Mouse (Mus musculus) lung, postnatal 10 days (tissue): ENCODE results near the gene Neurog3.

Experiments
- DNase-seq: peaks from one replicate; pipeline ENCODE4 v3.0.0; 2021

Neurog3 gene

DNA sequence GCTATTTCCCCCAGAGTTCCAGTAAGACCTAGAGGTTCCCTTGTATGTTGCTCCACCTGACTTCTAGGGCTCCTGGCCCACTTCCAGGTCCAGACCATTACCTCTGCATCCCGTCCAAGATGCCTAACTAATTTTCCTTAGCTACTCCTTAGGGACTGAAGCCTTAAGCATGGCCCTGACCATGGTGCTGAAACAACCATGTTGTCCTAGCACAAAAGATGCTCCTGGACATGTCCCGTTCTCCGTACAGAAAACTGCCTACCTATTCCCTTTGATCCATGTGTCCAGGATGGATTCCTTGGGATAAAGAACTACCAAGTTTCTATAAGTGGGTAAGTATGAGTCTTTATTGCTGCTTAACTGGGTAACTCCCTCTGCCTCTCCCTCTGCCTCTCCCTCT lies 5.2 kb downstream of the Neurog3 start:
- peak; percentile 27 for DNase-seq

DNA sequence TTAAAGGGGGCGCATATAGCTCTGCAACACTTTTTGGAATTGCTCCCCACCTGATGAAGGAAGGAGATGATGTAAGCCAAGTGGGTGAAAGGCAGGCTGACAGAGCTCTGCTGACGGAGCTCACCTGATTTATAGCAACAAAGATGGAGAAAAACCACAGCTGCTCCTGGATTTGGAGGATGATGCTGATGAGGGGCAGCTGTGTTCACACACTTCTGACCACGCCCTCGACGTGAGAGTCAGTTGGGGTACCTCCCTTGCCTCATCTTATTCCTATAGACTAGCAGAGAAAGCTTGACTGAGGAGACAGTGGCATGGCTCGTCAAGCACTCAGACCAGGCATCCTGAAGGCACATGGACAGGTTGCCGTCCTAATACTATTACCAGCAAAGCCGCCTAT lies 10.9 kb downstream of the Neurog3 start, which contains the start of gene Fam241b:
Gene Fam241b (minus strand): TSS at position 101 of the 400 bp plus-strand sequence.
- DNase-seq = no peak

DNA sequence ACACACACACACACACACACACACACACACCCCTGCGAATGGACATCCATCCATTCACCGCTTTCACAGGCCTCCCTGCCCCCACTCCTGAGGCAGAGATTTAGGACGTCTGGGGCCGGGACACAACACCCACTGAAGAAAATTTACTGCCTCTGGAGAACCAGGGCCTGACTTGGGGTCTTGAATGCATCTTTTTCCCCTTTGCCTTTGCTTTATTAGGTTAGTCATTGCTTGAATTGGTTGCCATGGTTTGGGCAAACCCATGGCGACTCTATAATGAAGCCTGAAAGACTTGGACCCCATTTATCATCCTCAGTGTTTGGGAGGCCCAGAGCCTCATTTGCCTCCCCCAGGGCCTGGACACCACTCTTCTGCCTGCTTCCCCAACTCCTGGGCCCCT lies 13.1 kb downstream of the Neurog3 start:
- DNase-seq = no peak

DNA sequence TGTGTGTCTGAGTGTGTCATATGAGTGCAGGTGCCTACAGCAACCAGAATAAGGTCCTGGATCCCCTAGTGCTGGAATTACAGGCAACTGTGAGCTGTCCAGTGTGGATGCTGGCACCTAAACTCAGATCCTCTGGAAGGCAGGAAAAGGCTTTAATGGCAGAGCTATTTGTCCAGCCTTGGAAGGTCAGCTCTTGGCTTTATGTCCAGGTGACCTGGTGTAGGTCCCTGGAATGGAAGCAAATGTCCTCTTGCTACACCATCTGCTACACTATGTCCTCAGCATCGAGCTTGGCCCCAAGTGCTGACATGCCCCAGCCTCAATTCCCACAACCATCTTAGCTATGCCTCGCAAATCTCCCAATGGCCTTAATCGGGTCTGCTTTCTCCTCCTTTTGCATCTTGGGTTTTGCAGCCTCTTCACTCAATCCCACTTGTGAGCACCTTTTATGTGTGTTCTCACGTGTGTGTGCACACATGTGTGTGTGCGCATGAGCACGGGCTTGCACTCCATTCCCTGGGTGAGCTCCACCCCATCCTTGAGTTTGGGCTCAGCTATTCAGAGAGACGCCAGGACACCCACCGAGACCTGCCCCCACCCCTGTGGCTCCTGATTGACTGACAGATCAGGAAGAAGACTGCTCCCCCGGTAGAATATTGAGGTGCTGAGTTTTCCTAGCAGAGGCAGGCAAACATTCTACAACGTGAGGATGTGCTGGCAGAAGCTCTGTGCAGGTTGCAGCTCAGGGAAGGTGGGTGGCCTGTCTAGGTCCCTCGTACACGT lies 14.8 kb downstream of the Neurog3 start:
- DNase-seq = no peak

DNA sequence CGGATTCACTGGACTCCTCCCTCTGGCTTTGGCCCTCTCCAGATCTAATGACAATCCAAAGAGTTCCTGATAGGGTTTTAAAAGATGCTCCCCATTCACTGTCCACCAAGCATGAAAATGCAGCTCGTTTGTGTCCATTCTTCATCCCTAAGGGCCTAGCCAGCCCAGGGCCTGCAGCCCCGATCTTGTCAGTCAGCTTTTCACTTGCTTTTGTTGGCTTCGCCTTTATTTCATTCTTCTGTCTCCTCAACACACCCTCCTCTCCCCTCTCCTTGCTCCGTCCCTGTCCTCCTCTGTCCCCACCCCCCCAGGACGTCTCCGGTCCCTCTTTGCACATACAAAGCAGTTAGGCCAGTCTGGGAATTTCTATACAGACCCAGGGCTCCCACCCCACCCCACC lies 17.0 kb downstream of the Neurog3 start:
- DNase-seq = no peak

DNA sequence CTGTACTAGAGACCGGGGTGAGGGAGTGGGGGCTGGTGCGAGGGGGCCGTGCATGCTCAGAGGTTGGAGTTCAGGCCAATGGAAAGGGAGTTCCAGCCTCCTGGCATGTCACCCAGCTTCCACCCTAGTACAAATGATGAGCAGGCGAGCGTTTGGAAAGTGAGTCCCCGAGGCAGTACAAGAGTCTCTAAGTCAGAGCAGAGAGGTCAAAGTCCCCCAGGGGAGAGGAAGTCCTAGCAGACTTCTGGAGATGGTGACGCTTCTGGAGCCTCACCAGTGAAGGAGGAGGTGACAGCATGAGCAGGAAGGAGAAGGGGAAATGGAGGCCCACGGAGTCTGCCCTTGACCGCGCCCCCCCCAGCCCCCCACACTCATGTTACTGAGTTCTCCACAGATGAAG lies 29.5 kb downstream of the Neurog3 start:
- peak; percentile 18 for DNase-seq

DNA sequence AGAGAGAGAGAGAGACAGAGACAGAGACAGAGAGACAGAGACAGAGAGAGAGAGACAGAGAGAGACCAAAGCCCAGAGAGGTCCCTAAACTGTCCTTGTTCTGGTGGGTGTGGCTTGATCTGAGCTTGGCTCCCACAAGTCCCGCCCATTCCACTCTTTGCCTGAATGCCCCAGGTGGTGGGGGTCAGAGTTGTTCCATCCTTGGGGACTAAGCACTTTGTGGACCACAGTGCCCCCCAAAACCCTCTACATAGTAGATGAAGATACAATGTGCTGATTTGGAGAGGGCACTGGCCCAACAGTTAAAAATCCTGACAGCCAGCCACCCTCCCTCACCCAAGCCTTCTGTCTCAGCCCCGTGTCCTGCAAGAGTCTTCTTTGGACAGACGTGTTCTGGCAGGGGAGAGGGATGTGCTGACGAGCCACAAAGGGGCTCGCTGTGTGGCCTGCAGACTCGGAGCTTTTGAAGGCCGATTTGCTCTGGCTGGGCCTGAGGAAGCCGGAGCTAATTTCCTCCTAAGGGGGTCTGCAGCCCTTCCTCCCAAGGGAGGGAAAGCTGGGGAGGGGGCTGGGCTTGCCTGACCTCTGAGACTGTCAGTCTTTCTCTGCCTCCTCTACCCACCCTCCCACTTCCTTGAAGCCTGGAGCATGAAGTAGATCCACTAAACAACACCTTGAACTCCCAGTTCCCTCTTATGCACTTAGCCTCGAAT lies 40.1 kb downstream of the Neurog3 start:
- DNase-seq = no peak

DNA sequence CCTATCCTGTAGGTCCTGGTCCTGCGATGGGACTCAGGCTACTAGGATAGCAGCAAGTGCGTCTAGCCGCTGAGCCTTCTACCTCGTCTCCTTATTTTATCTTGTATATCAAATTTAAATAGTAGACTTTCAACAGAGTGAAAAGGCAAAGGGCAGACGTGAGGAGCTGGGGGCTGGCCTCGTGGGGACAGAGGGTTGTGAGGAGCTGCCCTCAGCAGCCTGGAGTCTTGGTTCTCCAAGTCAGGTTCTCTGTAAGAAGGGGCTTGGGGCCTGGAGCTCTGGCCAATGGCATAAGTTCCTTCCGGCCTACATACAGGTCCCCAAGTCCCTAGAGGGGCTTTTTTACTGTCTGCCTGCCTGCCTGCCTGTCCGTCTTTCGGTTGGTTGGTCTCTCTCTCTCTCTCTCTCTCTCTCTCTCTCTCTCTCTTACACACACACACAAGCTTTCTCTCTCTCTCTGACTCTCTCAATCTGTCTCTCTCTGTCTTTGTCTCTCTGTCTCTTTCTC lies 41.1 kb downstream of the Neurog3 start:
- DNase-seq = no peak

DNA sequence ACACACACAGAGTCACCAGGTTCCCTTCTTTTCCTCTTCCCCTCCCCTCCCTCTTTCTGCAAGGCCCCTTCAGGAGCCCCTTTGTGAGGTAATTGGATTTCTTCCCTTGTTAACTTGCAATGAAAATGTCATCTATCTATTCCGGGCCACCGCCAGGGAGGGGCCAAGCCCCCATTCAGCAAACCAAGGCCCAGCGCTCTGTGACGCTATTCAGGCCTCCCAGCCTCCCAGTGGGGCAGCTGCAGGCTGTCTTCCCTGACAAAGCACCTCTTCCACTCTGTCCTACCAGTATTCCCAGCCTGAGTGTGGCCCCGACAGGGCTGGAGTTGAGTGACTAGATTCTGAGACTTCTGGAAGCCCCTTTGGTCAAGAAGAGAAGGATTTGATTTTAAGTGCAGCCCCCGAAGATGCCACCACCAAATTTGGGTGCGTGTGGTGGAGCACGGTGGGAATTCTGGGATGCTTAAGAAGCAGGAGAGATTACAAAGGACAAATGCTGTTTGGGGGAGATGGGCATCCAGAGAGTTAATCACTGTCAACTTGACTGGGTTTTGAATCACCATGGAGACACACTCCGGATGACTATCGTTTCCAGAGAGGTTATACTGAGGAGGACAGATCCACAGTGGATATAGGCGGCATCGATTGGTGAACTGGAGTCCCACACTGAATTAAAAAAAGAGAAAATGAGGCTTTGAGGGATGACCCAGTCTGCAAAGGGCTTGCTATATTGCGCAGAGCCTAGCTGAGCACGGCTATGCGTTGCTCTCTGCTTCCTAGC lies 41.8 kb downstream of the Neurog3 start:
- no peak for DNase-seq

DNA sequence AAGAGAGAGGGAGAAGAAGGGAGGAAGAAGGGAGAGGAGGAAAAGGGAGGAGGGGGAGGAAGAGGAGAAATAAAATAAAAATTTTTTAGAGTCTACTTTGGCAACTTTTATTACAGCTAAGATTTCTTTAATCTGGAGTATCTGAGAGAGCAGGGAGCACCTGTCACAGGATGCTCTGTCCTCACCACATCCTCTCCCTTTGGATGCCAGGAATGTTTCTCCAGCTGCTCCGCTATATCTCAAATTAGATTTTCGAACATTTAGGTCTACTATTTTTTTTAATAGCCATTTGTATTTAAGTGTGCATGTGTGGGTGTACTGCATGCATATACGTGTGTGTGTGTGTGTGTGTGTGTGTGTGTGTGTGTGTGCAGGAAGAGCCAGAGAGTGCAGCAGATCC lies 47.1 kb downstream of the Neurog3 start:
- DNase-seq = no peak

DNA sequence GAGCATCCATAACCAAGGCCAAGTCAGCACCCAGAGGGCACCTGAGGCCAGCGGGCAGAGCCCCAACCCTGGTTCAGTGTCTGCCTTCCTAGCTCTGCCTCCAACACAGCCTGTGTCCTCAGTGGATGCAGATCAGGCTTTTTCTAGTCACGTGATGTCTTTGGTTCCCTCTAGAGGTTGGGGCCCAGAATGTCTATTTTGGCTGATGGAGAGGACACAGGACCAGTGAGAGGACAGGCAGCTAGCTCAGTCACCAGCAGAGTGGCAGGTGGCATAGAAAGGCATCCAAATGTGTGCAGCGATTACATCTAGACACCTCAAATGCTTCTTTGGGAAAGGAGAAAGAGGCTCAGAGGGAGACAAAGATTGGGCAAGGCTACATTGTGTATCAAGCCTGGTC lies 48.8 kb downstream of the Neurog3 start:
- no peak for DNase-seq

DNA sequence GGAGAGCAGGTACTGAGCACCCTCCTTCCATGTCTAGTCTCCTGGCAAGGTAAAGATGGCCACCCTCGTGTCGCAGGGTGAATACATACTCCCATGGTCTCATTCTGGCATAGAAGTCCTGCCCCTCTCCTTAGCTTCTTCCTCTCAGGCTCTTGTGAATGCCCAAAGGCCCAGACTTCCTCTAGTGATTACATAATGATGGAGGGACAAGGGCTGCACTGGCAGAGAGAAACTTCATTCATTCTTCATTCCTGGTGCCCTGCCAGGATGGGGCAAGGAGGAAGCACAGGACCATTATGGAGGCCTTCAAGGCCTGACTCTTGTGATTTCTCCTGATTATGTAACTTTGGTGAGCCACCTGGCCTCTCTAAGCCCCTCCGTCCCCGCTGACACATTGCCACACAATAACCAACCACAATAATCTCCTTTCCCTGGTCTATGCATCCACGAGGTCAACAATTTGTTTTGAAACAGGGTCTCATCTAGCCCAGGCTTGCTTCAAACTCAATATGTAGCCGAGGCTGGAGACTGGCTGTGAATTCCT lies 49.7 kb downstream of the Neurog3 start:
- DNase-seq = no peak

DNA sequence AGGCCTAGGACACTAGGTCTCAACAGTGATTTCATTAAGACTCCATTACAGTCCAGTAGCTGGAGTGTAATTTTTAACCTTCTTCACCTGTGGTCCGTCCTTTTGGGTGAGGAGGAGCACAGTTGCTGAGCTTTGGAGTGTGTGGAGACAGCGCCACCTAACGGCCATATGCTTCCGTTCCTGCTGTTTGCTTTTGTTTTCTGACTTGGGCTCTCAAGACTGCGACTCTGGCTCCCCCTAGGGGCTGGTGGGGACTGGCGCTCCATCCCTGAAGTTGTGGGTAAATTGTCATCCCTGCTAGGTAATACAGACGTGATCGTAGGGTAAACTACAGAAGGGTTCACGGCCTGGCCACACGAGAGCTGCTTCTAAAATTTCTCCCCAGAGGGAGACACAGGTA lies 50.2 kb downstream of the Neurog3 start:
- peak; percentile 95 for DNase-seq
